Mouse (Mus musculus) urinary bladder, postnatal 25 days (tissue): ENCODE results near the gene Ociad2.
"Not testable (repeated sequence)": the region's sequence is repeated elsewhere in the genome, so short reads cannot be mapped to it uniquely, and the experiment has no call there.

Experiments used
- DNase-seq: peaks from one replicate; pipeline ENCODE4 v3.0.0; 2022; ENCODE audit warnings: low spot score

Ociad2 gene

GRCm38 (mm10) chr5:73353519-73353918 is 12.7 kb upstream of the Ociad2 start:
- DNase-seq = no peak

- no peak for DNase-seq
These were observed 11.0 kb upstream of the Ociad2 start for GRCm38 (mm10) chr5:73351796-73352195.

- DNase-seq = no peak
These were observed 8.7 kb upstream of the Ociad2 start for GRCm38 (mm10) chr5:73349514-73349913.

GRCm38 (mm10) chr5:73345254-73345653 is 4.4 kb upstream of the Ociad2 start:
- DNase-seq = no peak

GRCm38 (mm10) chr5:73344310-73344709 is 3.5 kb upstream of the Ociad2 start:
- DNase-seq = peak; percentile 40

- DNase-seq = no peak
These were observed 2.0 kb upstream of the Ociad2 start for GRCm38 (mm10) chr5:73342701-73343355.

- no peak for DNase-seq
These were observed 777 bp downstream of the Ociad2 start for GRCm38 (mm10) chr5:73339779-73340722.

GRCm38 (mm10) chr5:73338832-73339163 is 2.0 kb downstream of the Ociad2 start:
- no peak for DNase-seq

GRCm38 (mm10) chr5:73337961-73338831 is 2.6 kb downstream of the Ociad2 start:
- peak; percentile 41 for DNase-seq

GRCm38 (mm10) chr5:73336448-73336847 is 4.4 kb downstream of the Ociad2 start:
- no peak for DNase-seq

GRCm38 (mm10) chr5:73331002-73331401 is 9.8 kb downstream of the Ociad2 start:
- DNase-seq = no peak

GRCm38 (mm10) chr5:73324526-73325170 is 16.2 kb downstream of the Ociad2 start:
- no peak for DNase-seq

GRCm38 (mm10) chr5:73323602-73324001 is 17.2 kb downstream of the Ociad2 start:
- no peak for DNase-seq

GRCm38 (mm10) chr5:73322684-73323083 is 18.1 kb downstream of the Ociad2 start:
- DNase-seq = not testable (repeated sequence)

GRCm38 (mm10) chr5:73319306-73319705 is 21.5 kb downstream of the Ociad2 start:
- DNase-seq = no peak

GRCm38 (mm10) chr5:73314654-73315053 is 26.2 kb downstream of the Ociad2 start:
- DNase-seq = no peak

- no peak for DNase-seq
These were observed 27.2 kb downstream of the Ociad2 start for GRCm38 (mm10) chr5:73313591-73313990.

GRCm38 (mm10) chr5:73311458-73311857 is 29.4 kb downstream of the Ociad2 start:
- no peak for DNase-seq

GRCm38 (mm10) chr5:73310401-73310800 is 30.4 kb downstream of the Ociad2 start:
- DNase-seq = no peak

GRCm38 (mm10) chr5:73309496-73309895 is 31.3 kb downstream of the Ociad2 start:
- no peak for DNase-seq

- no peak for DNase-seq
These were observed 33.5 kb downstream of the Ociad2 start for GRCm38 (mm10) chr5:73307297-73307696.

- DNase-seq = no peak
These were observed 34.3 kb downstream of the Ociad2 start for GRCm38 (mm10) chr5:73306486-73306885.
